Mouse (Mus musculus) forebrain, embryonic 13.5 days (tissue): ENCODE results near the gene Flt3. TPM values are rescaled to one million over a fixed set of nuclear protein-coding genes. Genes with fewer than 3 reads are reported as not detected.

Experiments used
- ATAC-seq: fragments of 200-750 bp; cut with Nextera tagmentation; 2 replicates; pipeline ENCODE4 v1.8.0; 2017
- H3K27ac ChIP-seq: fragments of 300-500 bp; sonication (generic); 2 replicates; pipeline ENCODE4 v1.5.1; 2015; ENCODE audit warnings: inconsistent platforms, mild to moderate bottlenecking, moderate library complexity
- H3K27me3 ChIP-seq: fragments of 300-500 bp; sonication (generic); 2 replicates; pipeline ENCODE4 v1.6.1; 2015; ENCODE audit warnings: mild to moderate bottlenecking, inconsistent platforms
- H3K36me3 ChIP-seq: fragments of 300-500 bp; sonication (generic); 2 replicates; pipeline ENCODE4 v1.6.1; 2015; ENCODE audit warnings: mild to moderate bottlenecking, inconsistent platforms; ENCODE audit not compliant: poor library complexity, severe bottlenecking
- H3K4me1 ChIP-seq: fragments of 300-500 bp; sonication (generic); 2 replicates; pipeline ENCODE4 v1.6.1; 2015; ENCODE audit warnings: inconsistent platforms
- H3K4me2 ChIP-seq: fragments of 300-500 bp; sonication (generic); 2 replicates; pipeline ENCODE4 v1.6.1; 2015; ENCODE audit warnings: inconsistent platforms, mild to moderate bottlenecking, moderate library complexity
- H3K4me3 ChIP-seq: fragments of 300-500 bp; sonication (generic); 2 replicates; pipeline ENCODE4 v1.5.1; 2015; ENCODE audit warnings: mild to moderate bottlenecking, inconsistent platforms
- H3K9ac ChIP-seq: fragments of 300-500 bp; sonication (generic); 2 replicates; pipeline ENCODE4 v1.6.1; 2015; ENCODE audit warnings: mild to moderate bottlenecking, inconsistent platforms
- H3K9me3 ChIP-seq: fragments of 300-500 bp; sonication (generic); replicated peaks from 2 replicates; pipeline ENCODE4 v1.6.1; 2016; ENCODE audit warnings: inconsistent platforms
- WGBS: fragments of 180-500 bp; shearing (Covaris S2); methylation state at CpG from one replicate; pipeline ENCODE4 v1.1.7; 2015; 5-methylcytosine and 5-hydroxymethylcytosine counted together
- polyA plus RNA-seq: library from polyadenylated mRNA; unstranded; fragments of >200 nt; fragmentation: Nextera tagmentation; extraction: Ambion mirVana; gene quantifications from 2 replicates; pipeline ENCODE4 v1.2.1, GENCODE M21; 2015

Flt3 gene
- polyA plus RNA-seq, 1 experiment from 2014 or later = 0.04 TPM

GRCm38 (mm10) chr5:147340741-147341414 is 59.4 kb downstream of the Flt3 start:
- Histone ChIP-seq H3K36me3 (no peaks in the 10 kb centered on the region), H3K4me3 (no peak overlapping the region), H3K9ac (no peak overlapping the region), H3K27me3 (no peaks in the 10 kb centered on the region), H3K27ac (no peak overlapping the region), H3K4me2 (no peak overlapping the region), H3K9me3 (no peaks in the 10 kb centered on the region), H3K4me1 (no peaks in the 10 kb centered on the region)
- 83% methylated on average over 13 of the region's 13 CpGs for WGBS
- ATAC-seq = no peak

- H3K4me2 ChIP-seq = no peak overlapping the region
- 89% methylated on average over 11 of the region's 11 CpGs for WGBS
These were observed 60.7 kb downstream of the Flt3 start for GRCm38 (mm10) chr5:147339560-147339959.

GRCm38 (mm10) chr5:147338967-147339366 is 61.3 kb downstream of the Flt3 start:
- no peaks in the 10 kb centered on the region for H3K9me3 ChIP-seq
- no peak overlapping the region for H3K4me3 ChIP-seq
- no peak overlapping the region for H3K27ac ChIP-seq
- no peaks in the 10 kb centered on the region for H3K36me3 ChIP-seq
- H3K4me2 ChIP-seq = no peak overlapping the region
- 54% methylated on average over 9 of the region's 9 CpGs for WGBS
- H3K4me1 ChIP-seq = no peaks in the 10 kb centered on the region
- no peak for ATAC-seq
- H3K9ac ChIP-seq = no peak overlapping the region
- no peaks in the 10 kb centered on the region for H3K27me3 ChIP-seq

More at GRCm38 (mm10) chr5:147339560-147339959, 60.7 kb downstream of the Flt3 start:
- H3K9ac ChIP-seq = no peak overlapping the region
- no peaks in the 10 kb centered on the region for H3K4me1 ChIP-seq
- H3K36me3 ChIP-seq = no peaks in the 10 kb centered on the region
- no peak overlapping the region for H3K27ac ChIP-seq
- no peaks in the 10 kb centered on the region for H3K27me3 ChIP-seq
- ATAC-seq = no peak
- no peak overlapping the region for H3K4me3 ChIP-seq
- H3K9me3 ChIP-seq = no peaks in the 10 kb centered on the region

- H3K9me3 ChIP-seq = no peaks in the 10 kb centered on the region; the same call in 1 of the 2 replicates
- ATAC-seq = no peak
- no peak overlapping the region for H3K4me3 ChIP-seq
- H3K9ac ChIP-seq = no peak overlapping the region
- H3K27ac ChIP-seq = no peak overlapping the region
- H3K27me3 ChIP-seq = no peaks in the 10 kb centered on the region
- no peak overlapping the region for H3K4me2 ChIP-seq
- WGBS = 53% methylated on average over 7 of the region's 7 CpGs
- H3K4me1 ChIP-seq = no peaks in the 10 kb centered on the region
- no peaks in the 10 kb centered on the region for H3K36me3 ChIP-seq
These were observed 67.6 kb downstream of the Flt3 start for GRCm38 (mm10) chr5:147332711-147333110.

- Histone ChIP-seq H3K9me3 (no peaks in the 10 kb centered on the region; the same call in 1 of the 2 replicates), H3K36me3 (no peaks in the 10 kb centered on the region), H3K27me3 (no peaks in the 10 kb centered on the region), H3K9ac (no peak overlapping the region), H3K4me1 (no peaks in the 10 kb centered on the region), H3K4me3 (no peak overlapping the region), H3K27ac (no peak overlapping the region), H3K4me2 (no peak overlapping the region)
- no peak for ATAC-seq
- 44% methylated on average over 2 of the region's 2 CpGs for WGBS
These were observed 68.7 kb downstream of the Flt3 start for GRCm38 (mm10) chr5:147331547-147331946.

- Histone ChIP-seq H3K27ac (no peak overlapping the region), H3K4me1 (no peaks in the 10 kb centered on the region), H3K4me2 (no peak overlapping the region), H3K27me3 (peaks cover 3% of the 10 kb centered on the region), H3K4me3 (no peak overlapping the region), H3K9me3 (no peaks in the 10 kb centered on the region; the same call in 1 of the 2 replicates), H3K9ac (no peak overlapping the region), H3K36me3 (no peaks in the 10 kb centered on the region)
- WGBS = 82% methylated on average over 11 of the region's 11 CpGs
- no peak for ATAC-seq
These were observed 70.3 kb downstream of the Flt3 start for GRCm38 (mm10) chr5:147329946-147330345.

GRCm38 (mm10) chr5:147327636-147328035 is 72.7 kb downstream of the Flt3 start:
- Histone ChIP-seq H3K4me2 (no peak overlapping the region), H3K36me3 (no peaks in the 10 kb centered on the region), H3K4me1 (no peaks in the 10 kb centered on the region), H3K27ac (no peak overlapping the region), H3K4me3 (no peak overlapping the region), H3K27me3 (peaks cover 11% of the 10 kb centered on the region), H3K9me3 (no peaks in the 10 kb centered on the region; the same call in 1 of the 2 replicates), H3K9ac (no peak overlapping the region)
- no peak for ATAC-seq
- WGBS = 89% methylated on average over 5 of the region's 5 CpGs

GRCm38 (mm10) chr5:147325931-147326330 is 74.4 kb downstream of the Flt3 start:
- H3K4me1 ChIP-seq = no peaks in the 10 kb centered on the region
- no peaks in the 10 kb centered on the region; the same call in 1 of the 2 replicates for H3K9me3 ChIP-seq
- no peak overlapping the region for H3K27ac ChIP-seq
- no peak overlapping the region for H3K9ac ChIP-seq
- H3K4me3 ChIP-seq = no peak overlapping the region
- H3K27me3 ChIP-seq = peaks cover 28% of the 10 kb centered on the region
- WGBS = 78% methylated on average over 11 of the region's 11 CpGs
- H3K36me3 ChIP-seq = no peaks in the 10 kb centered on the region
- ATAC-seq = no peak
- H3K4me2 ChIP-seq = no peak overlapping the region

- Histone ChIP-seq H3K27me3 (peaks cover 53% of the 10 kb centered on the region), H3K27ac (no peak overlapping the region), H3K36me3 (no peaks in the 10 kb centered on the region), H3K9ac (no peak overlapping the region), H3K4me1 (no peaks in the 10 kb centered on the region), H3K9me3 (no peaks in the 10 kb centered on the region; the same call in 1 of the 2 replicates), H3K4me2 (no peak overlapping the region), H3K4me3 (no peak overlapping the region)
- peak; percentile 36; the same call in 1 of the 2 replicates for ATAC-seq
- WGBS = 17% methylated on average over 17 of the region's 17 CpGs
These were observed 76.9 kb downstream of the Flt3 start for GRCm38 (mm10) chr5:147323237-147323917.

- Histone ChIP-seq H3K4me2 (no peak within 1 kb of the TSS), H3K36me3 (no peaks in the 10 kb centered on the region), H3K27me3 (peaks cover 65% of the 10 kb centered on the region), H3K9ac (no peak within 1 kb of the TSS), H3K27ac (no peak within 1 kb of the TSS), H3K9me3 (no peaks in the 10 kb centered on the region), H3K4me3 (no peak within 1 kb of the TSS), H3K4me1 (no peaks in the 10 kb centered on the region)
- 80% methylated on average over 8 of the region's 8 CpGs for WGBS
- ATAC-seq = no peak
These were observed 78.1 kb downstream of the Flt3 start, which contains the start of gene Urad for GRCm38 (mm10) chr5:147322183-147322582. Gene Urad, minus strand, starts transcription at chr5:147322440.

GRCm38 (mm10) chr5:147319653-147320052 is 80.6 kb downstream of the Flt3 start:
- Histone ChIP-seq H3K4me3 (no peak overlapping the region), H3K9me3 (no peaks in the 10 kb centered on the region), H3K27ac (no peak overlapping the region), H3K9ac (no peak overlapping the region), H3K36me3 (no peaks in the 10 kb centered on the region), H3K4me1 (no peaks in the 10 kb centered on the region), H3K27me3 (peaks cover 87% of the 10 kb centered on the region), H3K4me2 (no peak overlapping the region)
- ATAC-seq = peak; percentile 71

- Histone ChIP-seq H3K27me3 (peaks cover 99% of the 10 kb centered on the region), H3K9ac (no peak overlapping the region), H3K4me3 (no peak overlapping the region), H3K9me3 (no peaks in the 10 kb centered on the region), H3K4me1 (no peaks in the 10 kb centered on the region), H3K4me2 (no peak overlapping the region), H3K36me3 (no peaks in the 10 kb centered on the region), H3K27ac (no peak overlapping the region)
- WGBS = 15% methylated on average over 7 of the region's 7 CpGs
- ATAC-seq = no peak
These were observed 82.3 kb downstream of the Flt3 start for GRCm38 (mm10) chr5:147317991-147318390.
